Mouse (Mus musculus) forebrain, embryonic 15.5 days (tissue): Measurements from ENCODE around the gene Olfr742. TPM values are rescaled to one million over a fixed set of nuclear protein-coding genes. Genes with fewer than 3 reads are reported as not detected.

Experiments used
- ATAC-seq: fragments of 200-750 bp; cut with Nextera tagmentation; replicated peaks from 2 replicates; pipeline ENCODE4 v1.8.0; 2017; ENCODE audit warnings: mild to moderate bottlenecking, moderate TSS enrichment, moderate library complexity
- H3K27ac ChIP-seq: fragments of 300-500 bp; sonication (generic); replicated peaks from 2 replicates; pipeline ENCODE4 v1.5.1; 2015; ENCODE audit warnings: mild to moderate bottlenecking, inconsistent platforms
- H3K27me3 ChIP-seq: fragments of 300-500 bp; sonication (generic); 2 replicates; pipeline ENCODE4 v1.6.1; 2015; ENCODE audit warnings: inconsistent platforms
- H3K36me3 ChIP-seq: fragments of 300-500 bp; sonication (generic); 2 replicates; pipeline ENCODE4 v1.6.1; 2015; ENCODE audit warnings: mild to moderate bottlenecking, inconsistent platforms
- H3K4me1 ChIP-seq: fragments of 300-500 bp; sonication (generic); 2 replicates; pipeline ENCODE4 v1.6.1; 2015; ENCODE audit warnings: inconsistent platforms
- H3K4me2 ChIP-seq: fragments of 300-500 bp; sonication (generic); replicated peaks from 2 replicates; pipeline ENCODE4 v1.6.1; 2015; ENCODE audit warnings: mild to moderate bottlenecking, inconsistent platforms
- H3K4me3 ChIP-seq: fragments of 300-500 bp; sonication (generic); 2 replicates; pipeline ENCODE4 v1.5.1; 2015; ENCODE audit warnings: mild to moderate bottlenecking, inconsistent platforms
- H3K9ac ChIP-seq: fragments of 300-500 bp; sonication (generic); replicated peaks from 2 replicates; pipeline ENCODE4 v1.6.1; 2015; ENCODE audit warnings: mild to moderate bottlenecking, inconsistent platforms
- H3K9me3 ChIP-seq: fragments of 300-500 bp; sonication (generic); 2 replicates; pipeline ENCODE4 v1.6.1; 2016; ENCODE audit warnings: inconsistent platforms
- WGBS: fragments of 180-500 bp; shearing (Covaris S2); methylation state at CpG from one replicate; pipeline ENCODE4 v1.1.7; 2015; ENCODE audit warnings: mixed read lengths; 5-methylcytosine and 5-hydroxymethylcytosine counted together
- polyA plus RNA-seq: library from polyadenylated mRNA; unstranded; fragments of >200 nt; fragmentation: Nextera tagmentation; extraction: Ambion mirVana; gene quantifications from 2 replicates; pipeline ENCODE4 v1.2.1, GENCODE M21; 2015

Gene Olfr742
- polyA plus RNA-seq = not detected in 2 replicates

DNA sequence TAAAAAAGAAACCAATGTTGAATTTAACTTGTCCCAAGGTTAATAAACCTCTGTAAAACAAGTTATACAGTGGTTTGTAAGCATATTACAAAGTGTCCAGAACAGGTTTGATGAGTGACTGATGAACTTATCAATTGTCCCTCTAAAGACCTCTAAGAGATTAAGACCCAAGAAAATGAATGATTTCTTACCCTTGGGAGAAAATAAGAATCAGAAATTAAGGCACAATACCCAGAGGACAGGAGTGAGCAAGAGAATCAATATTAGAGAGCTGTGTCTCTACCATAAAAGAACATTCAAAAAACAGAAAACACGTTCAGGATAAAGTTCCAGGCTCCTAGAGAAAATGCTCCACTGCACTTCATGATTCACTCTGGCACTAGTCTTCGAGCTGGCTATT lies at the start of gene Olfr742:
TSS of gene Olfr742 (plus strand) at position 301 of the 400 bp plus-strand sequence.
- 66% methylated on average over 2 of the region's 2 CpGs for WGBS
- Histone ChIP-seq H3K9ac (no peak within 1 kb of the TSS), H3K27me3 (no peaks in the 10 kb centered on the region), H3K4me3 (no peak within 1 kb of the TSS), H3K27ac (no peak within 1 kb of the TSS), H3K9me3 (no peaks in the 10 kb centered on the region), H3K36me3 (no peaks in the 10 kb centered on the region), H3K4me1 (no peaks in the 10 kb centered on the region), H3K4me2 (no peak within 1 kb of the TSS)
- no peak for ATAC-seq

DNA sequence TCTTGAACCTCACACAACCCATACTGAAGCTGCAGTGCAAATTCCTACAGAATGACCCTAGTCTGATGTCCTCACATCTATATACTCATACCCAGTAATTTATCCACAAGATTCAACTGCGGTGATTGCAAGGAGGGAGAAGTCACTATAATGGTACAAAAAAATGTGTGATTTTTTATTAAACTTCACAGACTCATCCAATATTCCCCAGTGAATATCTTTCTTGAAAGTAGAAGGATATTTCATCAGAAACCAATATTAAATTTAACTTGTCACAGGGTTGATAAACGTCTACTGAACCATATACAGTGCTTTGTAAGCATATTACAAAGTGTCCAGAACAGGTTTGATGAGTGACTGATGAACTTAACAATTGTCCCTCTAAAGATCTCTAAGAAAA lies 31.0 kb upstream of the Olfr742 start, which contains the start of gene Olfr741:
TSS of gene Olfr741 (plus strand) at position 301 of the 400 bp plus-strand sequence.
- H3K4me3 ChIP-seq = no peak within 1 kb of the TSS

DNA sequence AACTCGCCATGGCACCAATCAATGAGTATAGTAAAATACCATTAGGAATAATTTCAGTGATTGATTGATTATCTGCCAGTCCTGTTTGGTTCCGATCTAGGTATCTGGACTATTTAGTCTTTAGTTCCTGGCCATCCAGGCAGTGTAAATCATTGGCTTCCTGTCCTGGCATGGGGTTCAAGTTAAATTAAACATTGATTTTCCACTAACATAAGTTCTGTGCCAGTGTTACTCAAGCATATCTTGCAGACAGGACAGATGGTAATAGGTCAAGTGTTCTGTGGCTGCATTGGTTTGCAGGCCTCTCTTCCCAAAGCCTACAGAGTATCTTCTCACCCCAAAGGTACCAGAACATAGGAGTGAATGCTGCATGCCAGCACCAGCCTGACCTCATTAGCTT lies 25.0 kb upstream of the Olfr742 start:
- no peak for ATAC-seq
- H3K36me3 ChIP-seq = no peaks in the 10 kb centered on the region
- H3K27ac ChIP-seq = no peak overlapping the region
- WGBS = 89% methylated on average over 2 of the region's 2 CpGs
- H3K4me1 ChIP-seq = no peaks in the 10 kb centered on the region
- no peak overlapping the region for H3K4me2 ChIP-seq
- no peak overlapping the region for H3K9ac ChIP-seq
- no peak overlapping the region for H3K4me3 ChIP-seq
- H3K9me3 ChIP-seq = no peaks in the 10 kb centered on the region
- H3K27me3 ChIP-seq = no peaks in the 10 kb centered on the region

More for the DNA sequence above, 31.0 kb upstream of the Olfr742 start, which contains the start of gene Olfr741:
- Histone ChIP-seq H3K4me2 (no peak within 1 kb of the TSS), H3K27ac (no peak within 1 kb of the TSS), H3K4me1 (no peaks in the 10 kb centered on the region), H3K36me3 (no peaks in the 10 kb centered on the region), H3K9ac (no peak within 1 kb of the TSS), H3K27me3 (no peaks in the 10 kb centered on the region), H3K9me3 (no peaks in the 10 kb centered on the region)
- 74% methylated on average over 2 of the region's 2 CpGs for WGBS
- no peak for ATAC-seq

DNA sequence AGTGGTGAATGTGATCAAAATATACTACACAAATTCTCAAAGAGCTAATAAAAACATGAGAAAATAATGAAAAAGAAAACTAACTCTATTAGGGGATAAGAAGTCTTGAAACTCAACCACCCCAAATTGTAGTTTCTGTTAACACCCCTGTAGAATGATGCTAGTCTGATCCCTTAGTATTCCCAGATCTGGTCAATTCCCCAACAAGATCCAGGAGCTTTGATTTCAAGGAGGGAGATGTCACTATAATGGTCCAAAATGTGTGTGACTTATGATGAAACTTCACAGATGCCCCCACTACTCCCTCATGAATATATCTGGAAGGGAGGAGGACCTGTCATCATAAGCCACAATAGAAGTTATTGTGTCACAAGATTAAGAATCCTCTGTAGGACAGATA lies 18.1 kb downstream of the Olfr742 start, which contains the start of gene Olfr743:
TSS of gene Olfr743 (plus strand) at position 301 of the 400 bp plus-strand sequence.
- Histone ChIP-seq H3K4me3 (no peak within 1 kb of the TSS), H3K27ac (no peak within 1 kb of the TSS), H3K4me1 (no peaks in the 10 kb centered on the region), H3K27me3 (no peaks in the 10 kb centered on the region), H3K4me2 (no peak within 1 kb of the TSS), H3K9ac (no peak within 1 kb of the TSS), H3K36me3 (no peaks in the 10 kb centered on the region), H3K9me3 (no peaks in the 10 kb centered on the region)
- no peak for ATAC-seq

DNA sequence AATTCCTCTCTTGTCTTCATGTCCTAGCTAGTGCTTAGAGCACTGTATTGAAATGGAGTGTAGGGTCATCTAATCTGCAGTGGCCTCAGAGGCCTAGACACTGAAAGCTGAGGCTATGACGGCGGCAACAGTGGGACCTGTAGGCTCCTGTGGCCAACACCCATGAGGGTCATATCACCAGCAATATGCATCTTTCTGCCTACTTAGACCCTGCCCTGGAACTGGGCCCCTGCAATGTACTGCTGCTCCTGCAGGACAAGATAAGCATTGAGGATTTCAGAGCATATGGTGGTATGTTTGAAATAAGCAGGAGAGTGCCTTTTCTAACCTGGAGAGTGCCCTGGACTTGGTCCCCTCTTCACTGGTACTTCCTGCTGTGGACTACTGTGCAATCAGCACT lies 49.3 kb downstream of the Olfr742 start:
- Histone ChIP-seq H3K9me3 (no peaks in the 10 kb centered on the region), H3K27me3 (no peaks in the 10 kb centered on the region), H3K4me3 (no peak overlapping the region), H3K9ac (no peak overlapping the region), H3K4me2 (no peak overlapping the region), H3K4me1 (no peaks in the 10 kb centered on the region), H3K36me3 (no peaks in the 10 kb centered on the region), H3K27ac (no peak overlapping the region)
- WGBS = 95% methylated on average over 2 of the region's 2 CpGs
- ATAC-seq = no peak

Other genes with a start within 250 kb of the Olfr742 start
- not detected in 2 replicates for gene Olfr732, start 219.4 kb upstream of the Olfr742 start, polyA plus RNA-seq
- not detected in 2 replicates for gene Olfr733, start 202.1 kb upstream of the Olfr742 start, polyA plus RNA-seq
- not detected in 2 replicates for gene Olfr734, start 176.8 kb upstream of the Olfr742 start, polyA plus RNA-seq
- not detected in 2 replicates for gene Olfr735, start 154.7 kb upstream of the Olfr742 start, polyA plus RNA-seq
- not detected in 2 replicates for gene Tlr11, start 145.7 kb upstream of the Olfr742 start, polyA plus RNA-seq
- not detected in 2 replicates for gene Olfr736, start 122.4 kb upstream of the Olfr742 start, polyA plus RNA-seq
- not detected in 2 replicates for gene Olfr738, start 96.0 kb upstream of the Olfr742 start, polyA plus RNA-seq
- not detected in 2 replicates for gene Olfr739, start 85.0 kb upstream of the Olfr742 start, polyA plus RNA-seq
- not detected in 2 replicates for gene Olfr740, start 58.1 kb upstream of the Olfr742 start, polyA plus RNA-seq
- not detected in 2 replicates for gene Olfr741, start 30.9 kb upstream of the Olfr742 start, polyA plus RNA-seq
- gene Olfr743, start 18.2 kb downstream of the Olfr742 start, polyA plus RNA-seq = not detected in 2 replicates
- not detected in 2 replicates for gene Olfr744, start 111.3 kb downstream of the Olfr742 start, polyA plus RNA-seq
- gene Olfr745, start 135.8 kb downstream of the Olfr742 start, polyA plus RNA-seq = not detected in 2 replicates
- not detected in 2 replicates for gene Olfr746, start 143.5 kb downstream of the Olfr742 start, polyA plus RNA-seq
- gene Olfr747, start 189.6 kb downstream of the Olfr742 start, polyA plus RNA-seq = not detected in 2 replicates
- gene Olfr748, start 203.8 kb downstream of the Olfr742 start, polyA plus RNA-seq = not detected in 2 replicates
- gene Olfr749, start 241.5 kb downstream of the Olfr742 start, polyA plus RNA-seq = not detected in 2 replicates